Mouse (Mus musculus): ENCODE measurements around the gene Sun3. TPM values are rescaled to one million over a fixed set of nuclear protein-coding genes. Genes with fewer than 3 reads are reported as not detected.
A peak's percentile ranks its signal among the peaks of the same experiment; 100 is the strongest.

Sun3 gene
- polyA plus RNA-seq, 1 experiment from 2014 or later = 0.23 TPM

GRCm38 (mm10) chr11:9047044-9047443, 1.7 kb downstream of the Sun3 start:
- no peak for DNase-seq (ENCODE audit: low spot score)
- Histone ChIP-seq H3K36me3 (ENCODE audit: control insufficient read depth, insufficient read depth, low read length) (no peaks in the 10 kb centered on the region), H3K4me2 (replicated peaks; ENCODE audit: low read depth, low read length) (no peak overlapping the region), H3K9ac (ENCODE audit: low read depth, low read length) (no peak overlapping the region), H3K9me3 (ENCODE audit: control insufficient read depth, low read length) (no peaks in the 10 kb centered on the region), H3K27me3 (ENCODE audit: control insufficient read depth, insufficient read depth, low read length) (0 out of 2 replicates have a peak, but pooled peaks cover 4% of the 10 kb centered on the region), H3K27ac (ENCODE audit: low read depth, low read length) (no peak overlapping the region), H3K4me3 (ENCODE audit: low read depth, low read length) (no peak overlapping the region), H3K4me1 (replicated peaks; ENCODE audit: control insufficient read depth, insufficient read depth, low read length) (no peaks in the 10 kb centered on the region; the same call in 1 of the 2 replicates)
- ATAC-seq (ENCODE audit: low FRiP score) = no peak
- 88% methylated on average over 5 of the region's 5 CpGs for WGBS

DNA sequence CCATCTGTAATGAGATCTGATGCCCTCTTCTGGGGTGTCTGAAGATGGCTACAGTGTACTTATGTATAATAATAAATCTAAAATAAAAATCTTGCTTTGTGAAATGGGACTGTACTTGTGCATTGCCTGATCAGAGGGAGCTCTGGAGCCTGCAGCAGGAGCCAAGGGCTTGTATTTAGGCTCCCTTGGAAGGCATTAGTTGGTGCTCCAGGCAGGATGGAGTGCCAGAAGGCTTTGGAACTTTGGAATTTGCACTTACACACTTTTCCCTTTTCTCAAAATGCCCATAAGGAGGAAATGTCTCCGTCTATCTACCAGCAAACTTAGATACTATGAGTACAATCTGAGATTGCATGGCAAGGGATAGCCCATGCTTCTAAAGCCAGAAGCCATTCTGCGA, 2.2 kb downstream of the Sun3 start:
- no peak overlapping the region for H3K9ac ChIP-seq (ENCODE audit: low read depth, low read length)
- H3K27me3 ChIP-seq (ENCODE audit: control insufficient read depth, insufficient read depth, low read length) = 0 out of 2 replicates have a peak, but pooled peaks cover 4% of the 10 kb centered on the region
- no peaks in the 10 kb centered on the region for H3K36me3 ChIP-seq (ENCODE audit: control insufficient read depth, insufficient read depth, low read length)
- H3K4me2 ChIP-seq (replicated peaks; ENCODE audit: low read depth, low read length) = no peak overlapping the region
- WGBS = 90% methylated on average over 2 of the region's 2 CpGs
- H3K4me3 ChIP-seq (ENCODE audit: low read depth, low read length) = no peak overlapping the region
- no peak for ATAC-seq (ENCODE audit: low FRiP score)
- no peaks in the 10 kb centered on the region; the same call in 1 of the 2 replicates for H3K4me1 ChIP-seq (replicated peaks; ENCODE audit: control insufficient read depth, insufficient read depth, low read length)
- no peak overlapping the region for H3K27ac ChIP-seq (ENCODE audit: low read depth, low read length)
- no peaks in the 10 kb centered on the region for H3K9me3 ChIP-seq (ENCODE audit: control insufficient read depth, low read length)
- no peak for DNase-seq (ENCODE audit: low spot score)

DNA sequence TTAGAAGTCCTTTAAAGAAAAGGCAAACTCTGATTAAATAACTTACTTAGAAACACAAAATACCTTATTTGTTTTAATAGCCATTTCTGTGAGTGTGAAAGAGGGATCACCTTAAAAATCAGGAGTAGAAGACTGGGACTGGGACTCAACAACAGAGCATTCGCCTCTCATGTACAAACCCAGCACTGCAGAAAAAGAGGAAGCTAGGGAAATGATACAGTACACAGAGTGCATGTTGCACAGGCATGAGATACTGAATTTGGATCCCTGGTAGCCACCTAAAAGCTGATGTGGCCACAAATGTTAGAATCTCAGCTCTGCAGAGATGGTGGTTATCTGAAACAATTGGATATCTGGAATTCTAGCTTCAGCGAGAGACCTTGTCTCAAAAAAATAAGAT, 17.3 kb downstream of the Sun3 start:
- 93% methylated on average over 2 of the region's 2 CpGs for WGBS

DNA sequence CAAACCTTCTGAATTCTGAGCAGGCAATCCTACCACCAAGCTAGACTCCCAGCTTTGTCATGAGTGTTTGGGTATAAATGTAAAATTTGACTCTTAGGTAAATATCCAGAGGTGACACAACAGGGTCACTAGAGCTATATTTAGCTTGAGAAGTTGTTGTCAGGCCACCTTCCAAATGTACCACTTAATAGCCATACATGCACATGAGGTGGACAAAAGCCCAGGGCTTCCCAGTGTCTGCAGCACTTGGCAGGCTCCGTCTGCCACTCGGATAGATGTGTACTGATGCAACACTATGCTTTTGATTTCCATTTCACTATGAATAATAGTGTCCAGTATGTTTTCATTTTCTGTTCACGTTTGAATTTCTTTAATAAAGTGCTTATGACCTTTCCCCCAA, 23.6 kb downstream of the Sun3 start:
- DNase-seq (ENCODE audit: low spot score) (no peak), ATAC-seq (ENCODE audit: low FRiP score) (no peak)
- H3K9me3 ChIP-seq (ENCODE audit: control insufficient read depth, low read length) = no peaks in the 10 kb centered on the region
- no peak overlapping the region for H3K27ac ChIP-seq (ENCODE audit: low read depth, low read length)
- H3K36me3 ChIP-seq (ENCODE audit: control insufficient read depth, insufficient read depth, low read length) = no peaks in the 10 kb centered on the region
- no peaks in the 10 kb centered on the region for H3K27me3 ChIP-seq (ENCODE audit: control insufficient read depth, insufficient read depth, low read length)
- 76% methylated on average over 3 of the region's 3 CpGs for WGBS
- no peak overlapping the region for H3K9ac ChIP-seq (ENCODE audit: low read depth, low read length)
- no peak overlapping the region for H3K4me2 ChIP-seq (replicated peaks; ENCODE audit: low read depth, low read length)
- no peak overlapping the region for H3K4me3 ChIP-seq (ENCODE audit: low read depth, low read length)
- no peaks in the 10 kb centered on the region for H3K4me1 ChIP-seq (replicated peaks; ENCODE audit: control insufficient read depth, insufficient read depth, low read length)

More for the DNA sequence above, 17.3 kb downstream of the Sun3 start:
- Histone ChIP-seq H3K9me3 (ENCODE audit: control insufficient read depth, low read length) (no peaks in the 10 kb centered on the region), H3K9ac (ENCODE audit: low read depth, low read length) (no peak overlapping the region), H3K27ac (ENCODE audit: low read depth, low read length) (no peak overlapping the region), H3K4me3 (ENCODE audit: low read depth, low read length) (no peak overlapping the region), H3K36me3 (ENCODE audit: control insufficient read depth, insufficient read depth, low read length) (no peaks in the 10 kb centered on the region), H3K27me3 (ENCODE audit: control insufficient read depth, insufficient read depth, low read length) (no peaks in the 10 kb centered on the region), H3K4me1 (replicated peaks; ENCODE audit: control insufficient read depth, insufficient read depth, low read length) (no peaks in the 10 kb centered on the region), H3K4me2 (replicated peaks; ENCODE audit: low read depth, low read length) (no peak overlapping the region)
- ATAC-seq (ENCODE audit: low FRiP score) (no peak), DNase-seq (ENCODE audit: low spot score) (no peak)

GRCm38 (mm10) chr11:9024782-9025181, 24.0 kb downstream of the Sun3 start:
- Histone ChIP-seq H3K27ac (ENCODE audit: low read depth, low read length) (no peak overlapping the region), H3K36me3 (ENCODE audit: control insufficient read depth, insufficient read depth, low read length) (no peaks in the 10 kb centered on the region), H3K4me3 (ENCODE audit: low read depth, low read length) (no peak overlapping the region), H3K4me1 (replicated peaks; ENCODE audit: control insufficient read depth, insufficient read depth, low read length) (no peaks in the 10 kb centered on the region), H3K4me2 (replicated peaks; ENCODE audit: low read depth, low read length) (no peak overlapping the region), H3K27me3 (ENCODE audit: control insufficient read depth, insufficient read depth, low read length) (no peaks in the 10 kb centered on the region), H3K9ac (ENCODE audit: low read depth, low read length) (no peak overlapping the region), H3K9me3 (ENCODE audit: control insufficient read depth, low read length) (no peaks in the 10 kb centered on the region)
- WGBS = 85% methylated on average over 7 of the region's 7 CpGs
- no peak for DNase-seq (ENCODE audit: low spot score)
- no peak for ATAC-seq (ENCODE audit: low FRiP score)

DNA sequence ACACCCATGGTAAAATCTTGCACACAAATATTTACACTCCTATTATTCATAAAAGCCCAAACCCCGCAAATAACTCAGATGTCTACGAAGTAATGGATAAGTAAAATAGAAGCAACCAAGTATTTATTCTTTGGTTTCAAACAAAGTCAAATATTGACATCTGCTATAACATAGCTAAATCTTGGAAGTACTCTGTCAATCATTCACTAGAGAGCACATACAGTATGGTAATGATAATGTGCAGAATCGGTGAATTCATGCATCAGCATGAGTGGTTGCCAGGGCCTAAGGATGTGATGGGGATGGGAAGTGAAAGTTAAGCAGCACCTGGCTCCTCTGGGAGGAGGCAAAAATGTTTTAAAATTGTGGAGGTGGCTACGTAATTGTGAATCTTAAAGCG, 28.6 kb downstream of the Sun3 start:
- Histone ChIP-seq H3K4me3 (ENCODE audit: low read depth, low read length) (no peak overlapping the region), H3K4me2 (replicated peaks; ENCODE audit: low read depth, low read length) (no peak overlapping the region), H3K27me3 (ENCODE audit: control insufficient read depth, insufficient read depth, low read length) (no peaks in the 10 kb centered on the region), H3K4me1 (replicated peaks; ENCODE audit: control insufficient read depth, insufficient read depth, low read length) (no peaks in the 10 kb centered on the region), H3K36me3 (ENCODE audit: control insufficient read depth, insufficient read depth, low read length) (no peaks in the 10 kb centered on the region), H3K27ac (ENCODE audit: low read depth, low read length) (no peak overlapping the region), H3K9me3 (ENCODE audit: control insufficient read depth, low read length) (no peaks in the 10 kb centered on the region), H3K9ac (ENCODE audit: low read depth, low read length) (no peak overlapping the region)
- no peak for ATAC-seq (ENCODE audit: low FRiP score)
- 96% methylated on average over 5 of the region's 5 CpGs for WGBS
- DNase-seq (ENCODE audit: low spot score) = no peak

GRCm38 (mm10) chr11:9018491-9019267, 30.1 kb downstream of the Sun3 start:
- DNase-seq (ENCODE audit: low spot score) (no peak), ATAC-seq (ENCODE audit: low FRiP score) (no peak)
- Histone ChIP-seq H3K9ac (ENCODE audit: low read depth, low read length) (no peak overlapping the region), H3K4me1 (replicated peaks; ENCODE audit: control insufficient read depth, insufficient read depth, low read length) (no peaks in the 10 kb centered on the region), H3K27me3 (ENCODE audit: control insufficient read depth, insufficient read depth, low read length) (no peaks in the 10 kb centered on the region), H3K4me3 (ENCODE audit: low read depth, low read length) (no peak overlapping the region), H3K9me3 (ENCODE audit: control insufficient read depth, low read length) (no peaks in the 10 kb centered on the region), H3K4me2 (replicated peaks; ENCODE audit: low read depth, low read length) (no peak overlapping the region), H3K27ac (ENCODE audit: low read depth, low read length) (no peak overlapping the region), H3K36me3 (ENCODE audit: control insufficient read depth, insufficient read depth, low read length) (no peaks in the 10 kb centered on the region)
- 82% methylated on average over 6 of the region's 6 CpGs for WGBS

DNA sequence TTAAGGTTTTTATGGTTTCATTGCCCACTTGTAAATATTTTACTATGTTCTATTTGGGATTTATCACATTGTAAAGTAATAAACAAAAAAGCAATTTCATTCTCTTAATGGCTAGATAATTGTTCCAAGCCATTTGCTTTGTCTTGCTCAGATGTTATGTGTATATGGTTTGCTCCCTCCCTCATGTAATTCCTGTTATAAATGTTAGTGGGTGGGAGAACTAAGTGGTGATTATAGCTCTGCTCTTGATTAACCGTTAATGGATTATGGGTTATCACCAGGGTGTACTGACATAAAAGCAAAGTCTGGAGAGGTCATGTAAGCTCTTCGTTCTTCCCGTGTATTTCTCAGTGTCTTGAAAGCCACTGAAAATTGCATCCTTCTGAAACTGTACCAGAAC, 34.1 kb downstream of the Sun3 start:
- Histone ChIP-seq H3K4me1 (replicated peaks; ENCODE audit: control insufficient read depth, insufficient read depth, low read length) (no peaks in the 10 kb centered on the region), H3K27me3 (ENCODE audit: control insufficient read depth, insufficient read depth, low read length) (no peaks in the 10 kb centered on the region), H3K4me3 (ENCODE audit: low read depth, low read length) (no peak overlapping the region), H3K36me3 (ENCODE audit: control insufficient read depth, insufficient read depth, low read length) (no peaks in the 10 kb centered on the region), H3K4me2 (replicated peaks; ENCODE audit: low read depth, low read length) (no peak overlapping the region), H3K9me3 (ENCODE audit: control insufficient read depth, low read length) (no peaks in the 10 kb centered on the region), H3K9ac (ENCODE audit: low read depth, low read length) (no peak overlapping the region), H3K27ac (ENCODE audit: low read depth, low read length) (no peak overlapping the region)
- no peak for ATAC-seq (ENCODE audit: low FRiP score)
- no peak for DNase-seq (ENCODE audit: low spot score)
- WGBS = 90% methylated on average over 3 of the region's 3 CpGs

GRCm38 (mm10) chr11:9011348-9011747, 37.4 kb downstream of the Sun3 start:
- 3% methylated on average over 3 of the region's 3 CpGs for WGBS
- Histone ChIP-seq H3K4me2 (replicated peaks; ENCODE audit: low read depth, low read length) (peak overlapping the region; percentile 75), H3K9me3 (ENCODE audit: control insufficient read depth, low read length) (no peaks in the 10 kb centered on the region), H3K4me1 (replicated peaks; ENCODE audit: control insufficient read depth, insufficient read depth, low read length) (no peaks in the 10 kb centered on the region), H3K9ac (ENCODE audit: low read depth, low read length) (peak overlapping the region; percentile 76), H3K27ac (ENCODE audit: low read depth, low read length) (no peak overlapping the region), H3K27me3 (ENCODE audit: control insufficient read depth, insufficient read depth, low read length) (no peaks in the 10 kb centered on the region), H3K4me3 (ENCODE audit: low read depth, low read length) (peak overlapping the region; percentile 64), H3K36me3 (ENCODE audit: control insufficient read depth, insufficient read depth, low read length) (no peaks in the 10 kb centered on the region)
- DNase-seq (ENCODE audit: low spot score) (peak; percentile 42), ATAC-seq (ENCODE audit: low FRiP score) (peak; percentile 58)

All from hindbrain, embryonic 11.5 days (tissue).